Comparison of ENCODE assay signal across 10 mouse cellular contexts in genomic region chr9:33901313-33902076, GRCm38 (mm10).
DNase-seq lines count a peak whose midpoint lies in the region; ATAC-seq and TF ChIP-seq lines count a peak whose summit lies in the region.
"Had no signal": no experiment of that assay in that cellular context is flagged by ENCODE, and none has a peak within 500 bp of the region (broad histone marks: within the 10 kb centered on the region; RNA-seq: fewer than 3 reads in every experiment).

No protein-coding gene starts in this region.

- no peaks in the 10 kb centered on the region for H3K4me1 ChIP-seq in lung, embryonic 14.5 days (ENCODE audit: insufficient read depth)
- no peaks in the 10 kb centered on the region for H3K4me1 ChIP-seq in lung, adult 2 months (ENCODE audit: control insufficient read depth, insufficient read depth, low read length)
- 0 out of 2 replicates have a peak, but pooled peaks cover 4% of the 10 kb centered on the region for H3K4me1 ChIP-seq in neural tube, embryonic 14.5 days (ENCODE audit: control insufficient read depth, insufficient read depth, low read length)
- H3K4me1 ChIP-seq: limb, embryonic 12.5 days had no signal

- H3K4me3 ChIP-seq in lung, embryonic 14.5 days (ENCODE audit: low read depth, low read length), result no peak overlapping the region
- no peak overlapping the region for H3K4me3 ChIP-seq in lung, adult 2 months (replicated peaks; ENCODE audit: extremely low read depth, low read depth, low read length)
- H3K4me3 ChIP-seq in neural tube, embryonic 14.5 days (ENCODE audit: low read depth, low read length), result no peak overlapping the region
- H3K4me3 ChIP-seq: limb, embryonic 12.5 days had no signal

- H3K9ac ChIP-seq in lung, embryonic 14.5 days, result no peak overlapping the region
- no peak overlapping the region for H3K9ac ChIP-seq in neural tube, embryonic 14.5 days (replicated peaks; ENCODE audit: low read depth, low read length)
- H3K9ac ChIP-seq: limb, embryonic 12.5 days had no signal

- intact Hi-C loops in gastrocnemius, postnatal 36 days (cut with DNase I), result no loop called here

- no peak for TF ChIP-seq CTCF in lung, embryonic 14.5 days (IDR thresholded peaks at IDR 0.05; ENCODE audit: low read depth)
- no peak for TF ChIP-seq CTCF in lung, adult 2 months (IDR thresholded peaks at IDR 0.05; ENCODE audit: insufficient read depth, low read length)

- no peak for TF ChIP-seq POLR2A in lung, adult 2 months (IDR thresholded peaks at IDR 0.05; ENCODE audit: borderline replicate concordance, extremely low read depth, low read depth, low read length)

- no peaks in the 10 kb centered on the region; the same call in 1 of the 2 replicates for H3K27me3 ChIP-seq in lung, embryonic 14.5 days (ENCODE audit: insufficient read depth, low read length)
- no peaks in the 10 kb centered on the region for H3K27me3 ChIP-seq in neural tube, embryonic 14.5 days (ENCODE audit: control insufficient read depth, insufficient read depth, low read length)
- H3K27me3 ChIP-seq: limb, embryonic 12.5 days had no signal

- peak; percentile 87 for ATAC-seq in lung, embryonic 14.5 days (ENCODE audit: insufficient read depth)
- peak; percentile 65; the same call in 1 of the 2 replicates for ATAC-seq in neural tube, embryonic 14.5 days (ENCODE audit: low read depth)

- H3K27ac ChIP-seq in lung, embryonic 14.5 days (ENCODE audit: low read depth), result no peak overlapping the region
- no peak overlapping the region; the same call in 1 of the 2 replicates for H3K27ac ChIP-seq in neural tube, embryonic 14.5 days (ENCODE audit: low read depth, low read length)
- H3K27ac ChIP-seq: limb, embryonic 12.5 days had no signal

- H3K4me2 ChIP-seq in lung, embryonic 14.5 days, result no peak overlapping the region
- no peak overlapping the region for H3K4me2 ChIP-seq in neural tube, embryonic 14.5 days (ENCODE audit: low read depth, low read length)
- H3K4me2 ChIP-seq: limb, embryonic 12.5 days had no signal

- 26% methylated on average over 10 of the region's 10 CpGs for WGBS in lung, embryonic 14.5 days
- WGBS in lung, adult 2 months, result 47% methylated on average over 10 of the region's 10 CpGs
- 36% methylated on average over 10 of the region's 10 CpGs for WGBS in neural tube, embryonic 14.5 days

- H3K36me3 ChIP-seq in lung, embryonic 14.5 days (ENCODE audit: insufficient read depth), result no peaks in the 10 kb centered on the region
- no peaks in the 10 kb centered on the region for H3K36me3 ChIP-seq in neural tube, embryonic 14.5 days (ENCODE audit: control insufficient read depth, insufficient read depth, low read length)
- H3K36me3 ChIP-seq: limb, embryonic 12.5 days had no signal

- DNase-seq in cerebellum, adult 11-12 months, result peak; percentile 17
- no peak for DNase-seq in cerebellum, adult 9-11 months
- DNase-seq in lung, embryonic 14.5 days, result peak; percentile 74
- no peak for DNase-seq in lung, adult 2 months
- peak; percentile 8 to 12 for DNase-seq in kidney, postnatal 4 days
- no peak for DNase-seq in gastrocnemius, postnatal 36 days
- DNase-seq in gastrocnemius, adult 8-10 months (ENCODE audit: low spot score in 2 of 2), result no peak
- DNase-seq: thymus, adult 18-20 months had no signal

- no peaks in the 10 kb centered on the region for H3K9me3 ChIP-seq in lung, embryonic 14.5 days (ENCODE audit: low read depth, low read length)
- H3K9me3 ChIP-seq in neural tube, embryonic 14.5 days (ENCODE audit: control insufficient read depth, low read length), result no peaks in the 10 kb centered on the region
- H3K9me3 ChIP-seq: limb, embryonic 12.5 days had no signal

Comparison
In these comparisons a context has a peak if more than half of its experiments do, and no peak if none do; other contexts are left out.
1. DNase-seq: peak in cerebellum, adult 11-12 months (single experiment), lung, embryonic 14.5 days (single experiment) and kidney, postnatal 4 days (2 of 2); none in cerebellum, adult 9-11 months (single experiment), lung, adult 2 months (single experiment), gastrocnemius, postnatal 36 days (0 of 2) and gastrocnemius, adult 8-10 months (0 of 2).